Mouse (Mus musculus) forebrain, embryonic 11.5 days (tissue): ENCODE data around the gene Atad1. TPM values are rescaled to one million over a fixed set of nuclear protein-coding genes. Genes with fewer than 3 reads are reported as not detected.

Source experiments
- ATAC-seq: fragments of 200-750 bp; cut with Nextera tagmentation; replicated peaks from 2 replicates; pipeline ENCODE4 v1.8.0; 2017; ENCODE audit warnings: moderate TSS enrichment; ENCODE audit not compliant: low FRiP score
- DNase-seq: peaks from one replicate; pipeline ENCODE4 v3.0.0-alpha.2; 2017; ENCODE audit warnings: low spot score
- H3K27ac ChIP-seq: fragments of 300-500 bp; sonication (generic); 2 replicates; pipeline ENCODE4 v1.5.1; 2014; ENCODE audit warnings: low read depth, low read length
- H3K27me3 ChIP-seq: fragments of 300-500 bp; sonication (generic); 2 replicates; pipeline ENCODE4 v1.6.1; 2014; ENCODE audit warnings: mild to moderate bottlenecking, low read length, mixed read lengths; ENCODE audit not compliant: control insufficient read depth, insufficient read depth
- H3K36me3 ChIP-seq: fragments of 300-500 bp; sonication (generic); 2 replicates; pipeline ENCODE4 v1.6.1; 2014; ENCODE audit warnings: mild to moderate bottlenecking, low read length, moderate library complexity, mixed read lengths; ENCODE audit not compliant: control insufficient read depth, insufficient read depth
- H3K4me1 ChIP-seq: fragments of 300-500 bp; sonication (generic); replicated peaks from 2 replicates; pipeline ENCODE4 v1.6.1; 2014; ENCODE audit warnings: low read length, mixed read lengths; ENCODE audit not compliant: control insufficient read depth, insufficient read depth
- H3K4me2 ChIP-seq: fragments of 300-500 bp; sonication (generic); 2 replicates; pipeline ENCODE4 v1.6.1; 2014; ENCODE audit warnings: low read depth, mild to moderate bottlenecking, low read length, moderate library complexity, mixed read lengths; ENCODE audit not compliant: severe bottlenecking
- H3K4me3 ChIP-seq: fragments of 300-500 bp; sonication (generic); 2 replicates; pipeline ENCODE4 v1.5.1; 2014; ENCODE audit warnings: low read depth, low read length
- H3K9ac ChIP-seq: fragments of 300-500 bp; sonication (generic); 2 replicates; pipeline ENCODE4 v1.6.1; 2014; ENCODE audit warnings: low read length
- H3K9me3 ChIP-seq: fragments of 300-500 bp; sonication (generic); 2 replicates; pipeline ENCODE4 v1.6.1; 2016; ENCODE audit warnings: low read length, mixed read lengths; ENCODE audit not compliant: control insufficient read depth
- WGBS: fragments of 180-500 bp; shearing (Covaris S2); extraction: QIAGEN DNeasy Blood & Tissue Kit; methylation state at CpG from one replicate; pipeline ENCODE4 v1.1.7; 2014; 5-methylcytosine and 5-hydroxymethylcytosine counted together
- polyA plus RNA-seq: library from polyadenylated mRNA; unstranded; fragments of >200 nt; fragmentation: Nextera tagmentation; extraction: Ambion mirVana; gene quantifications from 2 replicates; pipeline ENCODE4 v1.2.1, GENCODE M21; 2014

Atad1 gene
- polyA plus RNA-seq, 1 experiment from 2014 or later: 98.4 TPM

- Histone ChIP-seq H3K36me3 (no peaks in the 10 kb centered on the region; the same call in 1 of the 2 replicates), H3K9ac (no peak overlapping the region), H3K4me3 (no peak overlapping the region), H3K27me3 (no peaks in the 10 kb centered on the region), H3K4me2 (no peak overlapping the region), H3K27ac (no peak overlapping the region), H3K4me1 (peaks cover 6% of the 10 kb centered on the region), H3K9me3 (no peaks in the 10 kb centered on the region)
- DNase-seq (no peak), ATAC-seq (no peak)
- 89% methylated on average over 5 of the region's 5 CpGs for WGBS
These were observed 88.5 kb downstream of the Atad1 start for GRCm38 (mm10) chr19:32651046-32651445.

GRCm38 (mm10) chr19:32648019-32648571 is 91.5 kb downstream of the Atad1 start:
- no peak overlapping the region for H3K9ac ChIP-seq
- no peaks in the 10 kb centered on the region for H3K27me3 ChIP-seq
- 14% methylated on average over 10 of the region's 10 CpGs for WGBS
- H3K36me3 ChIP-seq: no peaks in the 10 kb centered on the region
- DNase-seq: peak; percentile 58
- no peak overlapping the region; the same call in 1 of the 2 replicates for H3K4me2 ChIP-seq
- no peak overlapping the region for H3K27ac ChIP-seq
- H3K9me3 ChIP-seq: no peaks in the 10 kb centered on the region; the same call in 1 of the 2 replicates
- peaks cover 6% of the 10 kb centered on the region for H3K4me1 ChIP-seq
- no peak overlapping the region for H3K4me3 ChIP-seq
- ATAC-seq: 0 out of 2 replicates have a peak, but pooled peaks have one; percentile 21

GRCm38 (mm10) chr19:32646382-32646781 is 93.2 kb downstream of the Atad1 start:
- H3K4me3 ChIP-seq: no peak overlapping the region
- no peak overlapping the region for H3K9ac ChIP-seq
- peaks cover 6% of the 10 kb centered on the region for H3K4me1 ChIP-seq
- no peak overlapping the region for H3K27ac ChIP-seq
- no peak overlapping the region for H3K4me2 ChIP-seq
- ATAC-seq (no peak), DNase-seq (no peak)
- H3K27me3 ChIP-seq: no peaks in the 10 kb centered on the region
- H3K36me3 ChIP-seq: no peaks in the 10 kb centered on the region
- WGBS: 94% methylated on average over 3 of the region's 3 CpGs
- H3K9me3 ChIP-seq: no peaks in the 10 kb centered on the region; the same call in 1 of the 2 replicates

GRCm38 (mm10) chr19:32645939-32646338 is 93.6 kb downstream of the Atad1 start:
- Histone ChIP-seq H3K4me2 (no peak overlapping the region), H3K27ac (no peak overlapping the region), H3K36me3 (no peaks in the 10 kb centered on the region), H3K4me1 (peaks cover 6% of the 10 kb centered on the region), H3K4me3 (no peak overlapping the region), H3K27me3 (no peaks in the 10 kb centered on the region), H3K9me3 (no peaks in the 10 kb centered on the region; the same call in 1 of the 2 replicates), H3K9ac (no peak overlapping the region)
- 89% methylated on average over 7 of the region's 7 CpGs for WGBS
- DNase-seq (no peak), ATAC-seq (no peak)

GRCm38 (mm10) chr19:32643642-32644041 is 95.9 kb downstream of the Atad1 start:
- WGBS: 98% methylated on average over 3 of the region's 3 CpGs
- no peak overlapping the region for H3K4me3 ChIP-seq
- H3K36me3 ChIP-seq: no peaks in the 10 kb centered on the region
- H3K4me1 ChIP-seq: peaks cover 6% of the 10 kb centered on the region
- H3K9me3 ChIP-seq: no peaks in the 10 kb centered on the region; the same call in 1 of the 2 replicates
- no peaks in the 10 kb centered on the region for H3K27me3 ChIP-seq
- no peak overlapping the region for H3K27ac ChIP-seq
- H3K9ac ChIP-seq: no peak overlapping the region
- no peak overlapping the region for H3K4me2 ChIP-seq
- no peak for ATAC-seq
- DNase-seq: no peak

- H3K36me3 ChIP-seq: no peaks in the 10 kb centered on the region
- 47% methylated on average over 8 of the region's 8 CpGs for WGBS
- no peak overlapping the region for H3K9ac ChIP-seq
- H3K4me3 ChIP-seq: no peak overlapping the region
- no peaks in the 10 kb centered on the region for H3K4me1 ChIP-seq
- no peak overlapping the region for H3K27ac ChIP-seq
- no peaks in the 10 kb centered on the region for H3K27me3 ChIP-seq
- DNase-seq (no peak), ATAC-seq (no peak)
- no peak overlapping the region for H3K4me2 ChIP-seq
- no peaks in the 10 kb centered on the region; the same call in 1 of the 2 replicates for H3K9me3 ChIP-seq
These were observed 97.6 kb downstream of the Atad1 start for GRCm38 (mm10) chr19:32641995-32642394.

- no peaks in the 10 kb centered on the region; the same call in 1 of the 2 replicates for H3K9me3 ChIP-seq
- no peak overlapping the region for H3K4me2 ChIP-seq
- ATAC-seq (no peak), DNase-seq (no peak)
- no peak overlapping the region for H3K9ac ChIP-seq
- 90% methylated on average over 7 of the region's 7 CpGs for WGBS
- no peak overlapping the region for H3K27ac ChIP-seq
- H3K4me3 ChIP-seq: no peak overlapping the region
- H3K4me1 ChIP-seq: no peaks in the 10 kb centered on the region
- no peaks in the 10 kb centered on the region for H3K36me3 ChIP-seq
- no peaks in the 10 kb centered on the region for H3K27me3 ChIP-seq
These were observed 98.1 kb downstream of the Atad1 start for GRCm38 (mm10) chr19:32641535-32641934.

- no peak for ATAC-seq
- H3K9me3 ChIP-seq: no peaks in the 10 kb centered on the region; the same call in 1 of the 2 replicates
- no peak overlapping the region for H3K4me2 ChIP-seq
- no peak overlapping the region for H3K27ac ChIP-seq
- no peaks in the 10 kb centered on the region for H3K27me3 ChIP-seq
- H3K9ac ChIP-seq: no peak overlapping the region
- 49% methylated on average over 13 of the region's 13 CpGs for WGBS
- no peaks in the 10 kb centered on the region for H3K36me3 ChIP-seq
- H3K4me1 ChIP-seq: no peaks in the 10 kb centered on the region
- no peak for DNase-seq
- no peak overlapping the region for H3K4me3 ChIP-seq
These were observed 101.2 kb downstream of the Atad1 start for GRCm38 (mm10) chr19:32638276-32638903.
